Mouse (Mus musculus) intestine, embryonic 15.5 days (tissue): ENCODE data around the gene Gins3. TPM values are rescaled to one million over a fixed set of nuclear protein-coding genes. Genes with fewer than 3 reads are reported as not detected.
"Not testable (repeated sequence)": the region's sequence is repeated elsewhere in the genome, so short reads cannot be mapped to it uniquely, and the experiment has no call there.

Source experiments
- ATAC-seq: fragments of 200-750 bp; cut with Nextera tagmentation; 2 replicates; pipeline ENCODE4 v1.8.0; 2017; ENCODE audit warnings: moderate TSS enrichment, moderate library complexity
- H3K27ac ChIP-seq: fragments of 300-500 bp; sonication (generic); 2 replicates; pipeline ENCODE4 v1.5.1; 2015; ENCODE audit warnings: mild to moderate bottlenecking, inconsistent platforms
- H3K27me3 ChIP-seq: fragments of 300-500 bp; sonication (generic); replicated peaks from 2 replicates; pipeline ENCODE4 v1.6.1; 2015; ENCODE audit warnings: inconsistent platforms
- H3K36me3 ChIP-seq: fragments of 300-500 bp; sonication (generic); 2 replicates; pipeline ENCODE4 v1.6.1; 2015; ENCODE audit warnings: inconsistent platforms
- H3K4me1 ChIP-seq: fragments of 300-500 bp; sonication (generic); replicated peaks from 2 replicates; pipeline ENCODE4 v1.6.1; 2015; ENCODE audit warnings: inconsistent platforms
- H3K4me2 ChIP-seq: fragments of 300-500 bp; sonication (generic); replicated peaks from 2 replicates; pipeline ENCODE4 v1.6.1; 2015; ENCODE audit warnings: mild to moderate bottlenecking, inconsistent platforms
- H3K4me3 ChIP-seq: fragments of 300-500 bp; sonication (generic); replicated peaks from 2 replicates; pipeline ENCODE4 v1.5.1; 2015; ENCODE audit warnings: inconsistent platforms
- H3K9ac ChIP-seq: fragments of 300-500 bp; sonication (generic); 2 replicates; pipeline ENCODE4 v1.6.1; 2015; ENCODE audit warnings: inconsistent platforms
- H3K9me3 ChIP-seq: fragments of 300-500 bp; sonication (generic); 2 replicates; pipeline ENCODE4 v1.6.1; 2016; ENCODE audit warnings: inconsistent platforms
- WGBS: fragments of 180-500 bp; shearing (Covaris S2); methylation state at CpG from one replicate; pipeline ENCODE4 v1.1.7; 2015; 5-methylcytosine and 5-hydroxymethylcytosine counted together
- polyA plus RNA-seq: library from polyadenylated mRNA; unstranded; fragments of >200 nt; fragmentation: Nextera tagmentation; extraction: Ambion mirVana; gene quantifications from 2 replicates; pipeline ENCODE4 v1.2.1, GENCODE M21; 2015

The Gins3 gene
- polyA plus RNA-seq, 1 experiment from 2014 or later = 16.9 TPM

- no peaks in the 10 kb centered on the region for H3K27me3 ChIP-seq
- no peaks in the 10 kb centered on the region for H3K36me3 ChIP-seq
- no peaks in the 10 kb centered on the region for H3K9me3 ChIP-seq
- no peak overlapping the region for H3K27ac ChIP-seq
- 42% methylated on average over 5 of the region's 5 CpGs for WGBS
- H3K9ac ChIP-seq = no peak overlapping the region
- no peak overlapping the region for H3K4me2 ChIP-seq
- no peak overlapping the region for H3K4me3 ChIP-seq
- no peaks in the 10 kb centered on the region for H3K4me1 ChIP-seq
- no peak for ATAC-seq
Measured at GRCm38 (mm10) chr8:95656316-95657002, 23.2 kb downstream of the Gins3 start.

GRCm38 (mm10) chr8:95657523-95657922, 24.3 kb downstream of the Gins3 start:
- 49% methylated on average over 2 of the region's 2 CpGs for WGBS

GRCm38 (mm10) chr8:95660334-95660882, 27.2 kb downstream of the Gins3 start:
- H3K4me3 ChIP-seq = no peak overlapping the region
- no peaks in the 10 kb centered on the region for H3K27me3 ChIP-seq
- 84% methylated on average over 6 of the region's 6 CpGs for WGBS
- no peak overlapping the region for H3K27ac ChIP-seq
- H3K36me3 ChIP-seq = no peaks in the 10 kb centered on the region
- ATAC-seq = no peak
- H3K9me3 ChIP-seq = no peaks in the 10 kb centered on the region
- no peak overlapping the region for H3K4me2 ChIP-seq
- no peak overlapping the region for H3K9ac ChIP-seq
- no peaks in the 10 kb centered on the region for H3K4me1 ChIP-seq

More at GRCm38 (mm10) chr8:95657523-95657922, 24.3 kb downstream of the Gins3 start:
- Histone ChIP-seq H3K9ac (no peak overlapping the region), H3K4me2 (no peak overlapping the region), H3K36me3 (no peaks in the 10 kb centered on the region), H3K4me1 (no peaks in the 10 kb centered on the region), H3K4me3 (no peak overlapping the region), H3K27me3 (no peaks in the 10 kb centered on the region), H3K27ac (no peak overlapping the region), H3K9me3 (no peaks in the 10 kb centered on the region)
- ATAC-seq = no peak

- H3K27ac ChIP-seq = no peak overlapping the region
- 66% methylated on average over 8 of the region's 8 CpGs for WGBS
- no peak overlapping the region for H3K4me3 ChIP-seq
- no peaks in the 10 kb centered on the region for H3K9me3 ChIP-seq
- no peaks in the 10 kb centered on the region for H3K4me1 ChIP-seq
- H3K9ac ChIP-seq = no peak overlapping the region
- no peaks in the 10 kb centered on the region for H3K27me3 ChIP-seq
- H3K4me2 ChIP-seq = no peak overlapping the region
- ATAC-seq = peak; percentile 72; the same call in 1 of the 2 replicates
- no peaks in the 10 kb centered on the region for H3K36me3 ChIP-seq
Measured at GRCm38 (mm10) chr8:95661085-95661484, 27.8 kb downstream of the Gins3 start.

GRCm38 (mm10) chr8:95661575-95661974, 28.3 kb downstream of the Gins3 start:
- H3K4me3 ChIP-seq = no peak overlapping the region
- no peaks in the 10 kb centered on the region for H3K4me1 ChIP-seq
- no peaks in the 10 kb centered on the region for H3K9me3 ChIP-seq
- H3K9ac ChIP-seq = no peak overlapping the region
- H3K36me3 ChIP-seq = no peaks in the 10 kb centered on the region
- no peak overlapping the region for H3K27ac ChIP-seq
- no peak for ATAC-seq
- WGBS = 87% methylated on average over 6 of the region's 6 CpGs
- H3K27me3 ChIP-seq = no peaks in the 10 kb centered on the region
- H3K4me2 ChIP-seq = no peak overlapping the region

- Histone ChIP-seq H3K4me1 (0 out of 2 replicates have a peak, but pooled peaks cover 4% of the 10 kb centered on the region), H3K36me3 (no peaks in the 10 kb centered on the region), H3K4me3 (no peak overlapping the region), H3K27ac (no peak overlapping the region), H3K9ac (no peak overlapping the region), H3K4me2 (no peak overlapping the region), H3K9me3 (no peaks in the 10 kb centered on the region), H3K27me3 (no peaks in the 10 kb centered on the region)
- ATAC-seq = no peak
- 77% methylated on average over 7 of the region's 7 CpGs for WGBS
Measured at GRCm38 (mm10) chr8:95662885-95663598, 29.8 kb downstream of the Gins3 start.

- 46% methylated on average over 4 of the region's 4 CpGs for whole genome bisulfite sequencing
- 0 out of 2 replicates have a peak, but pooled peaks cover 4% of the 10 kb centered on the region for H3K4me1 ChIP-seq
- H3K4me3 ChIP-seq = no peak overlapping the region
- H3K4me2 ChIP-seq = no peak overlapping the region
- no peaks in the 10 kb centered on the region for H3K9me3 ChIP-seq
- no peak overlapping the region for H3K27ac ChIP-seq
- no peak for ATAC-seq
- no peaks in the 10 kb centered on the region for H3K27me3 ChIP-seq
- H3K9ac ChIP-seq = no peak overlapping the region
- no peaks in the 10 kb centered on the region for H3K36me3 ChIP-seq
Measured at GRCm38 (mm10) chr8:95663599-95663949, 30.3 kb downstream of the Gins3 start.

- H3K9ac ChIP-seq, ATAC-seq, H3K4me3 ChIP-seq, H3K27ac ChIP-seq, H3K4me2 ChIP-seq, H3K9me3 ChIP-seq, H3K36me3 ChIP-seq, H3K4me1 ChIP-seq, H3K27me3 ChIP-seq: not testable (repeated sequence)
- 92% methylated on average over 11 of the region's 11 CpGs for whole genome bisulfite sequencing
Measured at GRCm38 (mm10) chr8:95665813-95666452, 32.7 kb downstream of the Gins3 start.

GRCm38 (mm10) chr8:95668163-95668958, 35.1 kb downstream of the Gins3 start:
- Histone ChIP-seq H3K9me3 (no peaks in the 10 kb centered on the region), H3K27ac (no peak overlapping the region), H3K9ac (no peak overlapping the region), H3K4me2 (no peak overlapping the region), H3K27me3 (peaks cover 8% of the 10 kb centered on the region; the same call in 1 of the 2 replicates), H3K4me3 (no peak overlapping the region), H3K4me1 (0 out of 2 replicates have a peak, but pooled peaks cover 4% of the 10 kb centered on the region), H3K36me3 (no peaks in the 10 kb centered on the region)
- ATAC-seq = peak; percentile 65
- 38% methylated on average over 8 of the region's 8 CpGs for WGBS

- no peaks in the 10 kb centered on the region for H3K36me3 ChIP-seq
- ATAC-seq = no peak
- H3K4me1 ChIP-seq = 0 out of 2 replicates have a peak, but pooled peaks cover 4% of the 10 kb centered on the region
- H3K9me3 ChIP-seq = no peaks in the 10 kb centered on the region
- H3K27me3 ChIP-seq = peaks cover 18% of the 10 kb centered on the region
- H3K4me2 ChIP-seq = no peak overlapping the region
- H3K9ac ChIP-seq = no peak overlapping the region
- H3K4me3 ChIP-seq = no peak overlapping the region
- no peak overlapping the region for H3K27ac ChIP-seq
- 84% methylated on average over 2 of the region's 2 CpGs for WGBS
Measured at GRCm38 (mm10) chr8:95669967-95670366, 36.7 kb downstream of the Gins3 start.

- Histone ChIP-seq H3K27me3 (peaks cover 33% of the 10 kb centered on the region), H3K4me3 (no peak overlapping the region), H3K9ac (no peak overlapping the region), H3K4me2 (no peak overlapping the region), H3K9me3 (no peaks in the 10 kb centered on the region), H3K4me1 (0 out of 2 replicates have a peak, but pooled peaks cover 3% of the 10 kb centered on the region), H3K27ac (no peak overlapping the region), H3K36me3 (no peaks in the 10 kb centered on the region)
- WGBS = 88% methylated on average over 6 of the region's 6 CpGs
- ATAC-seq = no peak
Measured at GRCm38 (mm10) chr8:95671861-95672260, 38.6 kb downstream of the Gins3 start.

GRCm38 (mm10) chr8:95672811-95673210, 39.6 kb downstream of the Gins3 start:
- peaks cover 43% of the 10 kb centered on the region for H3K27me3 ChIP-seq
- no peak for ATAC-seq
- no peak overlapping the region for H3K27ac ChIP-seq
- no peaks in the 10 kb centered on the region for H3K36me3 ChIP-seq
- WGBS = 74% methylated on average over 5 of the region's 5 CpGs
- H3K9me3 ChIP-seq = no peaks in the 10 kb centered on the region
- H3K4me1 ChIP-seq = peaks cover 7% of the 10 kb centered on the region
- H3K9ac ChIP-seq = no peak overlapping the region
- no peak overlapping the region for H3K4me2 ChIP-seq
- no peak overlapping the region for H3K4me3 ChIP-seq
